Mouse (Mus musculus): ENCODE measurements around the gene Trim7.

Trim7 gene

GRCm38 (mm10) chr11:48822768-48823512 is 3.0 kb upstream of the Trim7 start:
- no peak for DNase-seq (ENCODE audit: inconsistent age in 2 of 2, low spot score in 1 of 2)

DNA sequence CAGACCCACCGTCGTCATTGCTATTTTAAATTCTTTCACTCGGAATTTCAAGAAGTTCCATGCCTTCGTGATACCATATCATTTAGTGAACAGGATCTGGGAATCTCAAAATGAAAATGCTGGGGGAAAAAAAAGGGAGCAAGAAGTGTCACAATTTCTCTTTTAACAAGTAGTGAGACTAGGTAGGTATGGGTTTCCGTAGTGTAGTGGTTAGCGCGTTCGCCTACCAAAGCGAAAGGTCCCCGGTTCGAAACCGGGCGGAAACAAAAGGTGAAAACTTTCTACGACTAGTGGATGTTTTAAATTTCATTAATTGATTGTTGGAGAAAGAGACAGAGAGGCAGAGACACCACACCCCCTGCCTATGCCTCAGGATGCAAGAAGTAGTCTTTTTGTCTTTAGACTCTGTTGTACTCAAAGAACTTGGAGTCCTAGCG is 2.4 kb upstream of the Trim7 start:
- peak; percentile 63 to 92 for DNase-seq (ENCODE audit: inconsistent age in 2 of 2, low spot score in 1 of 2)

- peak in 1 of 2 experiments; percentile 62 for DNase-seq (ENCODE audit: inconsistent age in 2 of 2, low spot score in 1 of 2)
These were observed 1.6 kb upstream of the Trim7 start for GRCm38 (mm10) chr11:48824311-48824830.

GRCm38 (mm10) chr11:48826752-48827096 is 784 bp downstream of the Trim7 start:
- DNase-seq (ENCODE audit: inconsistent age in 2 of 2, low spot score in 1 of 2), result peak in 1 of 2 experiments; percentile 62

- DNase-seq (ENCODE audit: inconsistent age in 2 of 2, low spot score in 1 of 2), result no peak
These were observed 2.0 kb downstream of the Trim7 start for GRCm38 (mm10) chr11:48827926-48828325.

DNA sequence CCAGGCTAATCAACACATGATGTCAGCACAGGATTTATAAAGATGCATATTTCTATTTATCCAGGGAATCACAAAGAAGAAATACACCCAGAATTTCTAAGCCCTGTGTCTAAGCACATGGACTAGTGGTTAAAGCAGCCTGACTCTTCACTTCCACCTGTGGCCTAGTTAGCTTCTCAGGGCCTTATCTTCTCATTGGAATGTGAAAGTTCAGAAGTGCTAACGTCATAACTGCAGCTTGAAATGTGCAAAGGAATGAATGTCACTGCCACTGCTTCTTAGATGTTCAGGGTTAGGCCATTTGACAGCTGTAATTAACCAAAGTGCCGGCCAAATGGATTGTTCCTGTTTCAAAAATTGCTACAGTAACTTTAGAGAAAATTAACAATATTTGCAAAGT is 4.3 kb downstream of the Trim7 start:
- DNase-seq (ENCODE audit: inconsistent age in 2 of 2, low spot score in 1 of 2), result no peak

DNA sequence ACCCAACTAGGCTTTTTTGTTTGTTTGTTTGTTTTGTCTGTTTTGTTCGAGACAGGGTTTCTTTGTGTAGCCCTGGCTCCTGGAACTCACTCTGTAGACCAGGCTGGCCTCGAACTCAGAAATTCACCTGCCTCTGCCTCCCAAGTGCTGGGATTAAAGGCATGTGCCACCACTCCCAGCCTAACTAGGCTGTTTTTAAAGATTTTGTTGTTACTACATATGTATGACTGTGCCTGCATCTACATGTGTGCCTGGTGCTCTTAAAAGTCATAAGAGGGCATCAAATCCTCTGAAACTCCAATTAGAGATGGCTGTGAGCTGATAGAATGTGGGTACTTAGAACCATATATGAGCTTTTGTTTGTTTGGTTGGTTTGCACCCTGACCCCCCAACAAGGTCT is 5.3 kb downstream of the Trim7 start:
- no peak for DNase-seq (ENCODE audit: inconsistent age in 2 of 2, low spot score in 1 of 2)

DNA sequence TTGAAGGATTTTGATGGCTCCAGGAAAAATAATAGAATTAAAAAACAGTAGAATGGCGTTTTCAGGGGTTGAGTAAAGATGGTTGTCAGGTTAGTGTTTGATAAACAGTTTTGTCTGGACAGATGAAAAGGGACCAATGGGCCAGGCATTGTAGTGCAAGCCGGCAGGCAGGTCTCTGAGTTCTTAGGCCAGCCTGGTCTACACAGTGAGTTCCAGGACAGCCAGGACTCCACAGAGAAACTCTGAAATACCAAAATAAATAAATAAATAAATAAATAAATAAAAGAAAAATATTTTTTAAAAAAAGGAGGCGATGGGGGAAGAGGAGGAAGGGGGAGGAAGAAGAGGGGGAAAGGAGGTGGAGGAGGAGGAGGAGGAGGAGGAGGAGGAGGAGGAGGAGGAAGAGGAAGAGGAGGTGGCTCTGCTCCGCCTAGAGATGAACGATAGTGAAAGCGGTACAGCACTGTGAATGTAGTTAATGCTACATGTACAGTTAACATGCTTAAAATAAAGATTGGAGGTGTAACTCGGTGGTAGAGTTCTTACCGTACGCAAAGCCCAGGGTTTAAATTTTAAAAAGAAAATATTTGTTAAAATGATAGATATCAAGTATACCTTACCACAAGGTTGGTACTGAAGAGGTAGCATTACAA is 7.3 kb downstream of the Trim7 start:
- no peak for DNase-seq (ENCODE audit: inconsistent age in 2 of 2, low spot score in 1 of 2)

- peak; percentile 92 to 99 for DNase-seq (ENCODE audit: inconsistent age in 2 of 2, low spot score in 1 of 2)
These were observed 8.0 kb downstream of the Trim7 start for GRCm38 (mm10) chr11:48833731-48834639.

- peak in 1 of 2 experiments; percentile 57 for DNase-seq (ENCODE audit: inconsistent age in 2 of 2, low spot score in 1 of 2)
These were observed 10.0 kb downstream of the Trim7 start for GRCm38 (mm10) chr11:48835923-48836322.

- no peak for DNase-seq (ENCODE audit: inconsistent age in 2 of 2, low spot score in 1 of 2)
These were observed 11.0 kb downstream of the Trim7 start for GRCm38 (mm10) chr11:48836990-48837309.

DNA sequence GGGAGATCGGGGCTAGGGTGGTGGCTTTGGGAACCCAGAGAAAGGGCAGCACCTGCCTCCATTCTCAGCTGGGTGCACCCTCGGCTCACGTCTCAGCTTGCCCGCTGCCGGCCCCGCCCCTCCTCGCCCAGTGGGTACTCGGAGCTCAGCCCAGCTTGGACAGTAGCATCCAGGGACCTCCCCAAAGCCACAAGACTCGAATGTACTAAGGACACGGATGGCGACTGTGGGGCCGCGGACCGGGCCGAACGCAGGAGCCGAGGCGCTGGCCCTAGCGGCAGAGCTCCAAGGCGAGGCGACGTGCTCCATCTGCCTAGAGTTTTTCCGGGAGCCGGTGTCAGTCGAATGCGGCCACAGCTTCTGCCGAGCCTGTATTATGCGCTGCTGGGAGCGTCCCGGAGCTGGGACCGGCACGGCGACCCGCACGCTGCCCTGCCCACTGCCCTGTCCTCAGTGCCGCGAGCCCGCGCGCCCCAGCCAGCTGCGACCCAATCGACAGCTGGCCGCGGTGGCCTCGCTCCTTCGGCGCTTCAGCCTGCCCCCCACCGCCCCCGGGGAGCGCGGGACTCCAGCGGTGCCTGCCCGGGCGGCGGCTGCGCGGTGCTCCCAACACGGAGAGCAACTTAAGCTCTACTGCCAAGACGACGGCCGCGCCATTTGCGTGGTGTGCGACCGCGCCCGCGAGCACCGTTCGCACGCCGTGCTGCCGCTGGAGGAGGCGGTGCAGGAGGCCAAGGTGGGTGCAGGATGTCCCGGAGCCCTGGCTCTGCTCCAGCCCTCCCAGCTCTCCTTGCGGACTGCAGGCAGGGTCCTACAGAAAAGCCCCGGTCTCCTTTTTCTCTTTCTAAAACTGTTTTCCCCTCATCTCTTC is 11.6 kb downstream of the Trim7 start:
- DNase-seq (ENCODE audit: inconsistent age in 2 of 2, low spot score in 1 of 2), result peak; percentile 86 to 95

DNA sequence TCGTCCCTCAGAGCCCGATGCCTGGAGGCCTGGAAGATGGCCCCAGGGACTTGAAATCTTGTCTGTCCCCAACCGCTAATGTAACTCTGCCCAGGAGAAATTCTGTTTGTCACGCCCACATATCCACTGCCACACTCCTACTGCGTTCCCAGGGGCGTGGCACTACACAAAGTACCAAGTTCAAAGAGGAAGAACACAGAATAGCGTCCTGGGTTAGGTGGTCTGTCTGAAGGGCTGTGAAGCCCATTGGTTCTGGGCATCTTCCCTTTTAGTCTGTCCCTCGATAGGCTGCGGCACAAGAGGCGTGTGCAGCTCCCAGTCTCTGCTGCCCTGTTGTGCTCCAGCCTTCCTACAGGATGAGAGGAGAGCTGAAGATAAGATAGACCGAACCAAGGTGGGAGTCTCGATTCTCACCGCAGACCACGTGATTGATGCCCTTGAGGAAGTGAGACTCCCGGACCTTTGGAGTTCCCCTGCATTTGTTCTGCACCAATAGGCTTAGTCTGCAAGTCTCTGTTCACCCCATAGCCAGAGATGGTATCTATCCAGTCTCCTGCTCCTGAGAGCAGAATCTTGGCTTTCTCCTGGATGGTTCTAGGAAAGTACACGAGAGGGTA is 12.3 kb downstream of the Trim7 start:
- peak; percentile 41 to 90 for DNase-seq (ENCODE audit: inconsistent age in 2 of 2, low spot score in 1 of 2)

GRCm38 (mm10) chr11:48838879-48839680 is 13.1 kb downstream of the Trim7 start:
- no peak for DNase-seq (ENCODE audit: inconsistent age in 2 of 2, low spot score in 1 of 2)

DNA sequence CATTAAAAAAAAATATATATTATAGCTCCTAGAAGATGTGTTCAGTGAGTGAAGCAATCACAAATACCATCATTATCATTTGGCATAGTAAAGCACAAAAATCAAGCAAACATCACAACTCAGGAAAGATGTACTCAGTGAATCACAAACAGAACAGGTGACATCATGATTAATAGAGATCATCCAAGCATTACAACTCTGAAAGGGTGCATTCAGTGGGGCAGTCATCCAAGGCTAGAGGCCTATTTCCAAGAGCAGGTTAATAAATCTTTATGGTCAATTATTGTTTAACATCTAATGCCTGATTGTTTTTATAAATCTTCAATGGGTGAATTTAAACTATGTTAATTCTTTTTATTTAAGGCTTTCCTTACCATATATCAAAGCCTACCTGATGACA is 14.9 kb downstream of the Trim7 start:
- no peak for DNase-seq (ENCODE audit: inconsistent age in 2 of 2, low spot score in 1 of 2)

DNA sequence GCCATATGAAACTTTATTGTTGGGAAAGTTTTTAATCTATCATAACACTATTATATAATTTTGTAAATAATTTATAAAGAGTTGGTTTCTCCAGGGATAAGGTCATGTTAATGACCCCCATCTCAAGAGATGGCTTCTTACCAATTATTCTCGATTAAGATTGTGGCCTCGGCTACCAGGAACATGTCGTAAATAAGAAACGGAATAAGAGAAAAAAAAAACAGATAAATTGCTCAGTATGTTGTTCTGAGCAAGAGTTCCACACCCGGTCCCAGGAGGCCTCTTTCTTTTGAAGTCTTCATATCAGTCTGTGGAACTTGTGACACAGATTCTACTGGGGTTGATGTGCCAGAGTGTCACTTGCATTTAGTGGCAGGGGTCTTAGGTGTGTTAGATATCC is 15.3 kb downstream of the Trim7 start:
- no peak for DNase-seq (ENCODE audit: inconsistent age in 2 of 2, low spot score in 1 of 2)

DNA sequence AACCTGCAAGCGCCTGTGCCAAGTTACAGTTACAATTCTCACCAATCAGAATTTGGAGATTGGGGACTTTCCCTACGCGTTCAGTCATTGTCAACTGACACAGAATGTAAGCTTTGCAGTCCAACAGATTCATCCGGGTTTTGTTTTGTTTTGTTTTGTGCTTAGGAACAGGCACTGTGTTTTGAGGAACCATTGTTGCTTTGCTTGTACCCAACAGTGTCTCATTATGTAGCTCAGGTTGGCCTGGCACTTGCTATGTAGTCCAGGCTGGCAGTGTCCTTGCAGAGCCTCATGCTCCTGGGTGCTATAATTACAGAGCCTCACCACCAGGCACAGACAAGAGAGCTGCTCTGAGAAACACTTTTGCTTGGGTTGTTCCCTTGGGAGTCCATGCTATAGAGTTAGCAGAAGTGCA is 16.4 kb downstream of the Trim7 start:
- DNase-seq (ENCODE audit: inconsistent age in 2 of 2, low spot score in 1 of 2), result no peak

DNA sequence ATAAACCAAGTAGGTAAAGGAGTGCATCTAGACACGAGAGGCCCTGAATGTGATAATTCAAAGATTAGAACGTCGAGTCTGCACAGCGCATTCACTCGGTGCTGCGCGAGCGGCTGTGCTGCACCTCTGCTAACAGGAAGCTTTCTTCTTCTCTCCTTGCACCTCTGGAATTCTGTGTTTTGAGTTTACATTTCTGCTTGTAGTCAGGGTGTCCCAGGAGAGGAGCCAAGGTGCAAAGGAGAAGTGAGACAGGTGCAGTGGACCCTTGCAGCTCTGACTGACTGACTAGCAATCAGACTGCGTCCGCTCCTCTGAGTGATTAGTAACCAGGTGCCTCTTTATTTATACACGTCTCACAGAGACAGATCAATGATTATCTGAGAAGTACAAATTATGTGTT is 17.3 kb downstream of the Trim7 start:
- DNase-seq (ENCODE audit: inconsistent age in 2 of 2, low spot score in 1 of 2), result no peak

DNA sequence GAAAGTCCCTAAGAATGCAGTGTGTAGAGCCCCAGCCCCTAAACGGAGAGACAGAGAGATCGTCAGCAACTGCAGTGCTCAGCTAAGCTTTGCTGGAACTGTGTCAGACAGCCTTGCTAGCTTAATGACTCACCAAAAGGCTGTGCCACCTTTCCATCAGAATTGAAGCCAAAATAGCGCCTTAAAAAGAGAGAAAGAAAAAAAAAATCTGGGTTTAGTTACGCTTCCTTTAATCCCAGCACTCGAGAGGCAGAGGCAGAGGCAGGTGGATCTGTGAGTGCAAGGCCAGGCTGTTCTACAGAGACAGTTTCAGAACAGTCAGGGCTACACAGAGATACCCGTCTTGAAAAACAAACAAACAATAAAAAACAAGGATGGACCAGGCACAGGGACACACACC is 18.4 kb downstream of the Trim7 start:
- peak in 1 of 2 experiments; percentile 80 for DNase-seq (ENCODE audit: inconsistent age in 2 of 2, low spot score in 1 of 2)

Measured in adrenal gland, adult (tissue).